Mouse (Mus musculus): ENCODE measurements around the gene Cep85l. TPM values are rescaled to one million over a fixed set of nuclear protein-coding genes. Genes with fewer than 3 reads are reported as not detected.

Gene Cep85l
- 10.3 TPM for polyA plus RNA-seq (2014; fragmentation: Illumina TruSeq; extraction: RNeasy Lipid Tissue Mini Kit (QIAGEN cat#74804); ENCODE audit: low read depth, low replicate concordance)

DNA sequence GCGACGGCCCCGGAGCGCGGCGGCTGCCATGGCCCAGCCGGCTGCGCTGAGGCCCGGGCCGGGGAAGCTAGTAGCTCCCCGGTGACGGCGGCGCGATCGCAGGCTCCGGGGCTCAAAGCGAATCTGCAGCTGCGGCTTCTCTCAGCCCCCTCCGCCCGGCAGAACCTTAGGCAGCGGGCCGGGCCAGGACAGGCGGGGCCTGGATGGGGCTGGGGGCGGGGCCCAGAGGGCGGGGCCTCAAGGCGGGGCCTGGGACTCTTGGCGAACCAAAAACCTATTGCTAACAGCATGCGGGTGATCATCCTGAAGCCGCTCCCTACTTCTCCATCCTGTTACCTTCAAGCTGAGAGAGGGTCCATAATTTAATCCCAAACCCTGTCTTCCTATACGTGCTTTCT is at the start of gene Cep85l:
Cep85l (minus strand) TSS at position 239 of the 398 bp plus-strand sequence.

DNA sequence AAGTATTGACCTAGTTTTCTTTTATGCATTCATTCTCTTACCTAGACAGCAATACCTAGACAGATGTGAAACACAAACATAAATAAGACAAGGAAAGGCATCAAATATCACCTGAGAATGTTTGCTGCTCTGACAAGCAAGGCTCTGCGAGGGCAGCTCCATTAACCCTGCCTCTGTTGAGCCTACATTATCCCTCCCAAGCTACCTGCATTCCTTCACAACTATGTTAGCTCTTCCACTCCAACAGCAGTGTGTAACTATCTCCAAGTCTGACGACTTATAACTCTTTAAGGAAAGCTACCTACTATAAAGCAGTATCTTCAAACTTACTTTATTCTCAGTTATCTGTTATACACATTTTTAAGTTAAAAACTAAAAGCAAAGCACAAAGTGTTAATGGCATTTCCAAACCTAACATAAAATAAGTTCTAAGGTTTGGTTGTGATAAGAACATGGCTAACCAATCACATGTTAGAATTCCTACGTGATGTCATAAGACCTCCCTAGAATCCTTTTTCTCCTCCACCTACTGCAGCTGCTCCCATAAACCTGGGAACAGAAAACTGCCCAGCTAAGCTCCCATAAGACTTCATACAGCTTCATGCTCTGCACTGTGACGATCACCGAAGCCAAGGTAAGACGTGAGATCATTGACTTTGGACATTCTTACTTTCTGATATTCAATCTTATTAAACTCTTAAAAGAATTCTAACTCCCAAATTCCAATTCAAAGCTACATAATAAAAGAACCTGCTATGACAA is 42.4 kb downstream of the Cep85l start, which contains the start of gene Pln:
Pln (plus strand) TSS at position 506 of the 762 bp plus-strand sequence.

Other genes starting within 250 kb of the Cep85l start
- gene Pln, start 42.3 kb downstream of the Cep85l start, polyA plus RNA-seq (2014; fragmentation: Illumina TruSeq; extraction: RNeasy Lipid Tissue Mini Kit (QIAGEN cat#74804); ENCODE audit: low read depth, low replicate concordance), result 2.3 TPM
- gene Asf1a, start 216.8 kb upstream of the Cep85l start, polyA plus RNA-seq (2014; fragmentation: Illumina TruSeq; extraction: RNeasy Lipid Tissue Mini Kit (QIAGEN cat#74804); ENCODE audit: low read depth, low replicate concordance), result 29.5 TPM

All from adipose tissue, adult 10 weeks (tissue).